Mouse (Mus musculus): ENCODE measurements at regions not wholly inside any gene's neighbourhood (a gene's known extent, or its start where the extent isn't known, plus 50 kb on each side); places are given as distances from the start of the nearest gene placed in this dataset.
A peak's percentile ranks its signal among the peaks of the same experiment; 100 is the strongest.

- DNase-seq (ENCODE audit: low spot score in 2 of 2) = peak in 1 of 2 experiments; percentile 26
These were observed 99.4 kb upstream of the Spred1 start for GRCm38 (mm10) chr2:117021787-117022186.

- no peak for DNase-seq (ENCODE audit: low spot score in 2 of 2)
These were observed 97.7 kb upstream of the Spred1 start for GRCm38 (mm10) chr2:117023436-117023835.

DNA sequence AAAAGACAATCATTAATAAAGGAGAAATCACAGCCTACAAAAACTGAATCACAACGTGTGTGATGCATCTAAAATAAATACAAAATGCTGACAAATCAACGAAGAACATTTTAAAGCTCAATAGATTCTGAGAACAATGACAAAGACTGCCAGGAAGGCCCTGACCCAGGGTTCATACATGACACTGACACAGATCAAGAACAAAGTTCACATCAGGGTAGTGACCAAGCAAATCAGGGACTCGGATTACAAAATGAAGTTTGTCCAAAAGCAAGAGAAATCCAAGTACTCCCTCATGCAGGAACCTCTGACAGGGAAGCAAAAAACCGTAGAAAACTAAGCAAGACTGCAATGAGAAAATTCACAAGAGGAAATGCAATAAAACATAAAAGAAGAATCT lies 94.1 kb upstream of the Spred1 start:
- no peak for DNase-seq (ENCODE audit: low spot score in 2 of 2)

- no peak for DNase-seq (ENCODE audit: low spot score in 2 of 2)
These were observed 92.4 kb upstream of the Spred1 start for GRCm38 (mm10) chr2:117028771-117029170.

GRCm38 (mm10) chr2:117036197-117036872 lies 84.8 kb upstream of the Spred1 start:
- no peak for DNase-seq (ENCODE audit: low spot score in 2 of 2)

GRCm38 (mm10) chr2:117040211-117040610 lies 81.0 kb upstream of the Spred1 start:
- DNase-seq (ENCODE audit: low spot score in 2 of 2) = peak in 1 of 2 experiments; percentile 29

GRCm38 (mm10) chr2:117043831-117044230 lies 77.3 kb upstream of the Spred1 start:
- DNase-seq (ENCODE audit: low spot score in 2 of 2) = no peak

GRCm38 (mm10) chr2:117048290-117048730 lies 72.9 kb upstream of the Spred1 start:
- no peak for DNase-seq (ENCODE audit: low spot score in 2 of 2)

DNA sequence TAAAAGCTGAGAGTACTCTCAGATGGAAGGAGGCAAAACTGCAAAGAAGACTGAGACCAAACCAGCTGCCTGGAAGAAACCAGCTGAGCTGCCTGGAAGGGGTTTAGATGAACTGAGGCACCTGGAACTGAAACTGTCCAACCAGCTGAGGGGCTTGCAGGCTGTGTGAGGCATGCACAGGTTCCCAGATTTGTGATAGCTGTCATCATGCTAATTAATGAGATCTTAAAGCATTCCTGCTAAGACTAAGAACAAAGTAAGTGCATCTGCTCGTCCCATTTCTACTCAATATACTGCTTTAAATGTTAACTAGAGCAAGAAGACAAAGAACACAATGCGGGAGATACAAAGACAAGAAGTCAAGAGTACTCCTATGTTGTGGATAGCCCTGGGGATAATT lies 71.1 kb upstream of the Spred1 start:
- no peak for DNase-seq (ENCODE audit: low spot score in 2 of 2)

DNA sequence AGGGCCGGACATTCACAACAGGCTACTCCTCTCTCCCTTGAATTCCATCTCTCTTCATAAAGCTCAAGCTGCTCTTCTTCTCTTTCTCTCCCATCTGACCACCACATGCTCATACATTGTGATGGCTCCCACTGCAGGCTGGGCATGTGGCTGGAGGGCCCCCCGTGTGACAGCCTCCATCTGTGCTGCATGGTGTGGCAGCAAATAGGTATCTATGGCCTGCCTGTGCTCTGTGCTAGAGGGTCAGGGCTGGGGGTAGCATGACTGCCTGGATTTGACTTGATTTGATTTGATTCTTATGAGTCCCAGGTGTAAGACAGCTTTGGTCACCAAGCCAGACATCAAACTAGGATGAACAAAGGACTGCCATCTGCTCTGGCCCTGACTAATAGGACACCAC lies 57.0 kb upstream of the Spred1 start:
- DNase-seq (ENCODE audit: low spot score in 2 of 2) = no peak

DNA sequence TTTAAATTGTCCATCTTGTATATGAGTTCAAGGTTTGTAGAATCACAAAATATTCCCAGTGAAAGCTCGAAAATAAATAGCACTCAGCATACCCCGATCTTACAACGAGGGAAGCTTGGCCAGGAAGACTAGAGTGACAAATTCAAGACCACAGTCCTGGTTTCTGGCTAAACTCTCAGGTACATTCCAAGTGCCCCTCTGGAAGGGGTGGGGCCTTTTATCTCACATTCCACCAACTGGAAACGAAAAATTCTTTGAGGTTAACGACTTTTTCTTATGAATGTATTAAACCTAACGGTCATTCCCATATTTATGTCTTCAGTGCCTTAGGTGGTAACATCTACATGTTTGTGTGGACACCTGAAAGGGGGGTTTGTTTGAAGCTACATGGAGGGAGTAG lies 50.8 kb upstream of the Spred1 start:
- no peak for DNase-seq (ENCODE audit: low spot score in 2 of 2)

DNA sequence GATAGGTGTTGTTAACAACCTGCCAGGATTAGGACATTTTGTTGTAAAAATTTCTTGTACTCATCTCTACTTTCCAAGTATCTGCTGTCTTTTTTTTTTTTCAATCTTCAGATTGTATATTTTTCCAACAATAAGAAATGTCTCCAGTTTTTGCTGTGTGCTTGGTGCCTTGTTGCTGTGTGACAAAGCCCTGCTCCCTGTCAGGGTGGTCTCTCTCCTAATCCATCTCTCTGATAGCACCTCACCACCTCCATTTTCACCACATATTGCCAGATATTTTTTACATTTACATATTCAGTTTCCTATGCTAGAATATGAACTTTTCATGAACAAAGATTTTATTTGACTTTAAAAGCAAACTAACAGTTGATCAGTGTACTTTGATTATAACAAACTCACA lies 50.1 kb upstream of the Spred1 start:
- no peak for DNase-seq (ENCODE audit: low spot score in 2 of 2)

All from layer of hippocampus, adult 18-20 months (tissue).